Mouse (Mus musculus) CH12.LX (cell line): ENCODE measurements around the gene Snx11.

ENCODE experiments used
- CHD2 ChIP-seq: IDR thresholded peaks from 2 replicates; pipeline ENCODE4 v1.6.1; 2011; ENCODE audit warnings: low read length, improper control_type of control experiment
- CTCF ChIP-seq, 2 experiments: IDR thresholded peaks in 1 of 2; conservative IDR thresholded peaks in 1 of 2; 2 replicates each; pipeline ENCODE4 v1.5.1; 2011 to 2012; ENCODE audit warnings: low read depth in 2 of 2, low read length in 2 of 2, improper control_type of control experiment in 1 of 2, inconsistent platforms in 1 of 2, mild to moderate bottlenecking in 1 of 2, moderate library complexity in 1 of 2
- EP300 ChIP-seq: IDR thresholded peaks from 2 replicates; pipeline ENCODE4 v1.6.1; 2011; ENCODE audit warnings: low read length, improper control_type of control experiment
- JUND ChIP-seq: conservative IDR thresholded peaks from 2 replicates; pipeline ENCODE4 v1.6.1; 2011; ENCODE audit warnings: low read depth, low read length, improper control_type of control experiment
- MYC ChIP-seq: IDR thresholded peaks from 2 replicates; pipeline ENCODE4 v1.6.1; 2011; ENCODE audit warnings: low read depth, mild to moderate bottlenecking, improper control_type of control experiment, low read length
- POLR2A ChIP-seq: IDR thresholded peaks from 2 replicates; pipeline ENCODE4 v1.6.1; 2011; ENCODE audit warnings: low read depth, mild to moderate bottlenecking, improper control_type of control experiment, low read length
- SMC3 ChIP-seq: IDR thresholded peaks from 2 replicates; pipeline ENCODE4 v1.6.1; 2011; ENCODE audit warnings: low read depth, low read length, improper control_type of control experiment

GRCm38 (mm10) chr11:96760042-96760441, 17.3 kb downstream of the Snx11 start:
- TF ChIP-seq CHD2 (no peak), JUND (0 out of 2 replicates have a peak, but pooled peaks have one; percentile 19), MYC (peak; percentile 69), POLR2A (no peak), EP300 (no peak), CTCF (conservative IDR thresholded peaks at IDR 0.05 in 1 of 2, IDR thresholded peaks at IDR 0.05 in 1 of 2; ENCODE audit: low read depth in 2 of 2, low read length in 2 of 2) (peak; percentile 96 to 99), SMC3 (peak; percentile 98)
